Mouse (Mus musculus): Measurements from ENCODE around the gene Kremen1.
A peak's percentile ranks its signal among the peaks of the same experiment; 100 is the strongest.

The Kremen1 gene

GRCm38 (mm10) chr11:5167311-5167710 is 94.0 kb downstream of the Kremen1 start:
- DNase-seq (ENCODE audit: low spot score) = peak; percentile 23

GRCm38 (mm10) chr11:5165471-5165916 is 95.9 kb downstream of the Kremen1 start:
- peak; percentile 62 for DNase-seq (ENCODE audit: low spot score)

GRCm38 (mm10) chr11:5164310-5164709 is 97.0 kb downstream of the Kremen1 start:
- no peak for DNase-seq (ENCODE audit: low spot score)

GRCm38 (mm10) chr11:5163421-5163820 is 97.9 kb downstream of the Kremen1 start:
- no peak for DNase-seq (ENCODE audit: low spot score)

- DNase-seq (ENCODE audit: low spot score) = no peak
These were observed 100.5 kb downstream of the Kremen1 start for GRCm38 (mm10) chr11:5160722-5161485.

GRCm38 (mm10) chr11:5158056-5158455 is 103.3 kb downstream of the Kremen1 start:
- DNase-seq (ENCODE audit: low spot score) = no peak

- DNase-seq (ENCODE audit: low spot score) = no peak
These were observed 106.2 kb downstream of the Kremen1 start for GRCm38 (mm10) chr11:5154961-5155805.

- DNase-seq (ENCODE audit: low spot score) = no peak
These were observed 109.5 kb downstream of the Kremen1 start, which contains the start of gene Emid1 for GRCm38 (mm10) chr11:5151680-5152337. TSS of gene Emid1 (minus strand) at chr11:5152257.

- no peak for DNase-seq (ENCODE audit: low spot score)
These were observed 110.1 kb downstream of the Kremen1 start for GRCm38 (mm10) chr11:5151247-5151630.

- DNase-seq (ENCODE audit: low spot score) = no peak
These were observed 110.7 kb downstream of the Kremen1 start for GRCm38 (mm10) chr11:5150416-5151246.

GRCm38 (mm10) chr11:5149955-5150354 is 111.4 kb downstream of the Kremen1 start:
- no peak for DNase-seq (ENCODE audit: low spot score)

GRCm38 (mm10) chr11:5149249-5149648 is 112.1 kb downstream of the Kremen1 start:
- no peak for DNase-seq (ENCODE audit: low spot score)

- no peak for DNase-seq (ENCODE audit: low spot score)
These were observed 115.8 kb downstream of the Kremen1 start for GRCm38 (mm10) chr11:5145600-5145999.

- no peak for DNase-seq (ENCODE audit: low spot score)
These were observed 119.4 kb downstream of the Kremen1 start for GRCm38 (mm10) chr11:5141965-5142364.
